Mouse (Mus musculus): ENCODE results near the gene Srp9. TPM values are rescaled to one million over a fixed set of nuclear protein-coding genes. Genes with fewer than 3 reads are reported as not detected.

Gene Srp9
- polyA plus RNA-seq, 1 experiment from 2014 or later: 153 TPM

GRCm38 (mm10) chr1:182100403-182100802, 24.1 kb upstream of the Srp9 start:
- WGBS: 60% methylated on average over 3 of the region's 3 CpGs
- H3K9me3 ChIP-seq (ENCODE audit: control insufficient read depth, low read length): no peaks in the 10 kb centered on the region

GRCm38 (mm10) chr1:182101468-182101867, 23.1 kb upstream of the Srp9 start:
- Histone ChIP-seq H3K9me3 (ENCODE audit: control insufficient read depth, low read length) (no peaks in the 10 kb centered on the region), H3K27me3 (ENCODE audit: control insufficient read depth, insufficient read depth, low read length) (no peaks in the 10 kb centered on the region), H3K36me3 (ENCODE audit: control insufficient read depth, insufficient read depth, low read length) (no peaks in the 10 kb centered on the region), H3K4me3 (ENCODE audit: low read depth, low read length) (no peak overlapping the region), H3K4me2 (ENCODE audit: low read depth, low read length) (no peak overlapping the region), H3K27ac (ENCODE audit: low read depth, low read length) (no peak overlapping the region), H3K9ac (replicated peaks; ENCODE audit: low read depth, low read length) (no peak overlapping the region), H3K4me1 (ENCODE audit: control insufficient read depth, insufficient read depth, low read length) (no peaks in the 10 kb centered on the region)
- 49% methylated on average over 4 of the region's 4 CpGs for WGBS
- no peak for ATAC-seq (ENCODE audit: low read depth)

More at GRCm38 (mm10) chr1:182100403-182100802, 24.1 kb upstream of the Srp9 start:
- H3K9ac ChIP-seq (replicated peaks; ENCODE audit: low read depth, low read length): no peak overlapping the region
- ATAC-seq (ENCODE audit: low read depth): no peak
- no peak overlapping the region for H3K4me2 ChIP-seq (ENCODE audit: low read depth, low read length)
- H3K4me1 ChIP-seq (ENCODE audit: control insufficient read depth, insufficient read depth, low read length): no peaks in the 10 kb centered on the region
- H3K36me3 ChIP-seq (ENCODE audit: control insufficient read depth, insufficient read depth, low read length): no peaks in the 10 kb centered on the region
- H3K27me3 ChIP-seq (ENCODE audit: control insufficient read depth, insufficient read depth, low read length): no peaks in the 10 kb centered on the region
- no peak overlapping the region for H3K4me3 ChIP-seq (ENCODE audit: low read depth, low read length)
- H3K27ac ChIP-seq (ENCODE audit: low read depth, low read length): no peak overlapping the region

- no peak for ATAC-seq (ENCODE audit: low read depth)
- H3K9me3 ChIP-seq (ENCODE audit: control insufficient read depth, low read length): no peaks in the 10 kb centered on the region
- H3K36me3 ChIP-seq (ENCODE audit: control insufficient read depth, insufficient read depth, low read length): no peaks in the 10 kb centered on the region
- no peak overlapping the region for H3K4me3 ChIP-seq (ENCODE audit: low read depth, low read length)
- no peak overlapping the region for H3K9ac ChIP-seq (replicated peaks; ENCODE audit: low read depth, low read length)
- H3K27ac ChIP-seq (ENCODE audit: low read depth, low read length): no peak overlapping the region
- no peaks in the 10 kb centered on the region for H3K4me1 ChIP-seq (ENCODE audit: control insufficient read depth, insufficient read depth, low read length)
- H3K27me3 ChIP-seq (ENCODE audit: control insufficient read depth, insufficient read depth, low read length): no peaks in the 10 kb centered on the region
- no peak overlapping the region for H3K4me2 ChIP-seq (ENCODE audit: low read depth, low read length)
These were observed 21.8 kb upstream of the Srp9 start for GRCm38 (mm10) chr1:182102706-182103105.

- Histone ChIP-seq H3K27me3 (ENCODE audit: control insufficient read depth, insufficient read depth, low read length) (no peaks in the 10 kb centered on the region), H3K4me2 (ENCODE audit: low read depth, low read length) (no peak overlapping the region), H3K4me3 (ENCODE audit: low read depth, low read length) (no peak overlapping the region), H3K9ac (replicated peaks; ENCODE audit: low read depth, low read length) (no peak overlapping the region), H3K4me1 (ENCODE audit: control insufficient read depth, insufficient read depth, low read length) (no peaks in the 10 kb centered on the region), H3K36me3 (ENCODE audit: control insufficient read depth, insufficient read depth, low read length) (no peaks in the 10 kb centered on the region), H3K27ac (ENCODE audit: low read depth, low read length) (no peak overlapping the region), H3K9me3 (ENCODE audit: control insufficient read depth, low read length) (no peaks in the 10 kb centered on the region)
- WGBS: 57% methylated on average over 11 of the region's 11 CpGs
- ATAC-seq (ENCODE audit: low read depth): no peak
These were observed 21.1 kb upstream of the Srp9 start for GRCm38 (mm10) chr1:182103436-182103835.

GRCm38 (mm10) chr1:182105023-182105422, 19.5 kb upstream of the Srp9 start:
- Histone ChIP-seq H3K4me2 (ENCODE audit: low read depth, low read length) (no peak overlapping the region), H3K27me3 (ENCODE audit: control insufficient read depth, insufficient read depth, low read length) (no peaks in the 10 kb centered on the region), H3K4me1 (ENCODE audit: control insufficient read depth, insufficient read depth, low read length) (no peaks in the 10 kb centered on the region), H3K9ac (replicated peaks; ENCODE audit: low read depth, low read length) (no peak overlapping the region), H3K27ac (ENCODE audit: low read depth, low read length) (no peak overlapping the region), H3K36me3 (ENCODE audit: control insufficient read depth, insufficient read depth, low read length) (no peaks in the 10 kb centered on the region), H3K4me3 (ENCODE audit: low read depth, low read length) (no peak overlapping the region), H3K9me3 (ENCODE audit: control insufficient read depth, low read length) (no peaks in the 10 kb centered on the region)
- no peak for ATAC-seq (ENCODE audit: low read depth)
- 49% methylated on average over 3 of the region's 3 CpGs for WGBS

- H3K4me2 ChIP-seq (ENCODE audit: low read depth, low read length): no peak overlapping the region
- no peak for ATAC-seq (ENCODE audit: low read depth)
- H3K9ac ChIP-seq (replicated peaks; ENCODE audit: low read depth, low read length): no peak overlapping the region
- no peak overlapping the region for H3K4me3 ChIP-seq (ENCODE audit: low read depth, low read length)
- 83% methylated on average over 9 of the region's 9 CpGs for WGBS
- no peaks in the 10 kb centered on the region for H3K9me3 ChIP-seq (ENCODE audit: control insufficient read depth, low read length)
- no peak overlapping the region for H3K27ac ChIP-seq (ENCODE audit: low read depth, low read length)
- H3K4me1 ChIP-seq (ENCODE audit: control insufficient read depth, insufficient read depth, low read length): no peaks in the 10 kb centered on the region
- no peaks in the 10 kb centered on the region for H3K36me3 ChIP-seq (ENCODE audit: control insufficient read depth, insufficient read depth, low read length)
- no peaks in the 10 kb centered on the region for H3K27me3 ChIP-seq (ENCODE audit: control insufficient read depth, insufficient read depth, low read length)
These were observed 17.3 kb upstream of the Srp9 start for GRCm38 (mm10) chr1:182107251-182107650.

GRCm38 (mm10) chr1:182108397-182109099, 16.0 kb upstream of the Srp9 start:
- Histone ChIP-seq H3K9ac (replicated peaks; ENCODE audit: low read depth, low read length) (no peak overlapping the region), H3K27ac (ENCODE audit: low read depth, low read length) (no peak overlapping the region), H3K4me2 (ENCODE audit: low read depth, low read length) (no peak overlapping the region), H3K36me3 (ENCODE audit: control insufficient read depth, insufficient read depth, low read length) (no peaks in the 10 kb centered on the region), H3K4me3 (ENCODE audit: low read depth, low read length) (no peak overlapping the region), H3K4me1 (ENCODE audit: control insufficient read depth, insufficient read depth, low read length) (no peaks in the 10 kb centered on the region), H3K27me3 (ENCODE audit: control insufficient read depth, insufficient read depth, low read length) (no peaks in the 10 kb centered on the region), H3K9me3 (ENCODE audit: control insufficient read depth, low read length) (no peaks in the 10 kb centered on the region)
- 71% methylated on average over 13 of the region's 13 CpGs for WGBS
- ATAC-seq (ENCODE audit: low read depth): no peak

GRCm38 (mm10) chr1:182110185-182110584, 14.4 kb upstream of the Srp9 start:
- no peak overlapping the region for H3K9ac ChIP-seq (replicated peaks; ENCODE audit: low read depth, low read length)
- H3K27me3 ChIP-seq (ENCODE audit: control insufficient read depth, insufficient read depth, low read length): no peaks in the 10 kb centered on the region
- H3K9me3 ChIP-seq (ENCODE audit: control insufficient read depth, low read length): no peaks in the 10 kb centered on the region
- H3K4me1 ChIP-seq (ENCODE audit: control insufficient read depth, insufficient read depth, low read length): no peaks in the 10 kb centered on the region
- H3K36me3 ChIP-seq (ENCODE audit: control insufficient read depth, insufficient read depth, low read length): no peaks in the 10 kb centered on the region
- ATAC-seq (ENCODE audit: low read depth): no peak
- no peak overlapping the region for H3K4me3 ChIP-seq (ENCODE audit: low read depth, low read length)
- WGBS: 88% methylated on average over 11 of the region's 11 CpGs
- no peak overlapping the region for H3K4me2 ChIP-seq (ENCODE audit: low read depth, low read length)
- H3K27ac ChIP-seq (ENCODE audit: low read depth, low read length): no peak overlapping the region

GRCm38 (mm10) chr1:182110708-182111385, 13.7 kb upstream of the Srp9 start:
- Histone ChIP-seq H3K9ac (replicated peaks; ENCODE audit: low read depth, low read length) (no peak overlapping the region), H3K4me1 (ENCODE audit: control insufficient read depth, insufficient read depth, low read length) (no peaks in the 10 kb centered on the region), H3K36me3 (ENCODE audit: control insufficient read depth, insufficient read depth, low read length) (no peaks in the 10 kb centered on the region), H3K9me3 (ENCODE audit: control insufficient read depth, low read length) (no peaks in the 10 kb centered on the region), H3K4me2 (ENCODE audit: low read depth, low read length) (no peak overlapping the region), H3K4me3 (ENCODE audit: low read depth, low read length) (no peak overlapping the region), H3K27me3 (ENCODE audit: control insufficient read depth, insufficient read depth, low read length) (no peaks in the 10 kb centered on the region), H3K27ac (ENCODE audit: low read depth, low read length) (no peak overlapping the region)
- ATAC-seq (ENCODE audit: low read depth): no peak
- WGBS: 75% methylated on average over 15 of the region's 15 CpGs
